Mouse (Mus musculus): ENCODE measurements at regions not wholly inside any gene's neighbourhood (a gene's known extent, or its start where the extent isn't known, plus 50 kb on each side); places are given as distances from the start of the nearest gene placed in this dataset.
A peak's percentile ranks its signal among the peaks of the same experiment; 100 is the strongest.

- 90% methylated on average over 5 of the region's 5 CpGs for WGBS
- Histone ChIP-seq H3K27me3 (ENCODE audit: control insufficient read depth, insufficient read depth, low read length) (no peaks in the 10 kb centered on the region), H3K9me3 (ENCODE audit: control insufficient read depth, low read length) (no peaks in the 10 kb centered on the region), H3K27ac (ENCODE audit: low read depth, low read length) (no peak overlapping the region), H3K9ac (ENCODE audit: low read length) (no peak overlapping the region), H3K4me2 (no peak overlapping the region), H3K4me3 (ENCODE audit: low read depth, low read length) (no peak overlapping the region), H3K4me1 (ENCODE audit: control insufficient read depth, insufficient read depth, low read length) (no peaks in the 10 kb centered on the region), H3K36me3 (ENCODE audit: control insufficient read depth, insufficient read depth, low read length) (no peaks in the 10 kb centered on the region)
- no peak for DNase-seq (ENCODE audit: low spot score, missing footprints)
- ATAC-seq (ENCODE audit: low FRiP score): no peak
These were observed 215.5 kb downstream of the Slc30a10 start for GRCm38 (mm10) chr1:185670029-185670741.

- ATAC-seq (ENCODE audit: low FRiP score): no peak
- Histone ChIP-seq H3K27ac (ENCODE audit: low read depth, low read length) (no peak overlapping the region), H3K4me3 (ENCODE audit: low read depth, low read length) (no peak overlapping the region), H3K4me1 (ENCODE audit: control insufficient read depth, insufficient read depth, low read length) (no peaks in the 10 kb centered on the region), H3K9me3 (ENCODE audit: control insufficient read depth, low read length) (no peaks in the 10 kb centered on the region), H3K36me3 (ENCODE audit: control insufficient read depth, insufficient read depth, low read length) (no peaks in the 10 kb centered on the region), H3K9ac (ENCODE audit: low read length) (no peak overlapping the region), H3K27me3 (ENCODE audit: control insufficient read depth, insufficient read depth, low read length) (no peaks in the 10 kb centered on the region), H3K4me2 (no peak overlapping the region)
- DNase-seq (ENCODE audit: low spot score, missing footprints): no peak
- WGBS: 64% methylated on average over 3 of the region's 3 CpGs
These were observed 218.3 kb downstream of the Slc30a10 start for GRCm38 (mm10) chr1:185672940-185673339.

GRCm38 (mm10) chr1:185675674-185676420, 221.2 kb downstream of the Slc30a10 start:
- no peak for DNase-seq (ENCODE audit: low spot score, missing footprints)
- no peak overlapping the region for H3K9ac ChIP-seq (ENCODE audit: low read length)
- H3K27ac ChIP-seq (ENCODE audit: low read depth, low read length): no peak overlapping the region
- H3K27me3 ChIP-seq (ENCODE audit: control insufficient read depth, insufficient read depth, low read length): no peaks in the 10 kb centered on the region
- no peak for ATAC-seq (ENCODE audit: low FRiP score)
- H3K4me1 ChIP-seq (ENCODE audit: control insufficient read depth, insufficient read depth, low read length): no peaks in the 10 kb centered on the region
- H3K4me3 ChIP-seq (ENCODE audit: low read depth, low read length): no peak overlapping the region
- H3K9me3 ChIP-seq (ENCODE audit: control insufficient read depth, low read length): no peaks in the 10 kb centered on the region
- 85% methylated on average over 11 of the region's 11 CpGs for WGBS
- no peak overlapping the region for H3K4me2 ChIP-seq
- no peaks in the 10 kb centered on the region for H3K36me3 ChIP-seq (ENCODE audit: control insufficient read depth, insufficient read depth, low read length)

- Histone ChIP-seq H3K27ac (ENCODE audit: low read depth, low read length) (no peak overlapping the region), H3K9ac (ENCODE audit: low read length) (no peak overlapping the region), H3K4me2 (no peak overlapping the region), H3K9me3 (ENCODE audit: control insufficient read depth, low read length) (no peaks in the 10 kb centered on the region), H3K4me1 (ENCODE audit: control insufficient read depth, insufficient read depth, low read length) (no peaks in the 10 kb centered on the region), H3K27me3 (ENCODE audit: control insufficient read depth, insufficient read depth, low read length) (no peaks in the 10 kb centered on the region), H3K4me3 (ENCODE audit: low read depth, low read length) (no peak overlapping the region), H3K36me3 (ENCODE audit: control insufficient read depth, insufficient read depth, low read length) (no peaks in the 10 kb centered on the region)
- WGBS: 46% methylated on average over 21 of the region's 21 CpGs
- ATAC-seq (ENCODE audit: low FRiP score) (peak; percentile 72), DNase-seq (ENCODE audit: low spot score, missing footprints) (peak; percentile 98)
These were observed 227.2 kb downstream of the Slc30a10 start for GRCm38 (mm10) chr1:185681610-185682457.

GRCm38 (mm10) chr1:185682458-185682750, 227.8 kb downstream of the Slc30a10 start:
- no peak overlapping the region for H3K27ac ChIP-seq (ENCODE audit: low read depth, low read length)
- H3K9ac ChIP-seq (ENCODE audit: low read length): no peak overlapping the region
- DNase-seq (ENCODE audit: low spot score, missing footprints): no peak
- H3K4me2 ChIP-seq: no peak overlapping the region
- H3K27me3 ChIP-seq (ENCODE audit: control insufficient read depth, insufficient read depth, low read length): no peaks in the 10 kb centered on the region
- WGBS: 67% methylated on average over 3 of the region's 3 CpGs
- no peak overlapping the region for H3K4me3 ChIP-seq (ENCODE audit: low read depth, low read length)
- no peaks in the 10 kb centered on the region for H3K36me3 ChIP-seq (ENCODE audit: control insufficient read depth, insufficient read depth, low read length)
- no peaks in the 10 kb centered on the region for H3K4me1 ChIP-seq (ENCODE audit: control insufficient read depth, insufficient read depth, low read length)
- no peak for ATAC-seq (ENCODE audit: low FRiP score)
- H3K9me3 ChIP-seq (ENCODE audit: control insufficient read depth, low read length): no peaks in the 10 kb centered on the region

GRCm38 (mm10) chr1:185684638-185685037, 230.0 kb downstream of the Slc30a10 start:
- Histone ChIP-seq H3K4me1 (ENCODE audit: control insufficient read depth, insufficient read depth, low read length) (no peaks in the 10 kb centered on the region), H3K9ac (ENCODE audit: low read length) (no peak overlapping the region), H3K9me3 (ENCODE audit: control insufficient read depth, low read length) (no peaks in the 10 kb centered on the region), H3K4me2 (no peak overlapping the region), H3K27me3 (ENCODE audit: control insufficient read depth, insufficient read depth, low read length) (no peaks in the 10 kb centered on the region), H3K36me3 (ENCODE audit: control insufficient read depth, insufficient read depth, low read length) (no peaks in the 10 kb centered on the region), H3K27ac (ENCODE audit: low read depth, low read length) (no peak overlapping the region), H3K4me3 (ENCODE audit: low read depth, low read length) (no peak overlapping the region)
- 78% methylated on average over 9 of the region's 9 CpGs for WGBS
- ATAC-seq (ENCODE audit: low FRiP score): no peak
- DNase-seq (ENCODE audit: low spot score, missing footprints): peak; percentile 86

GRCm38 (mm10) chr1:185688506-185688905, 233.9 kb downstream of the Slc30a10 start:
- no peak overlapping the region for H3K9ac ChIP-seq (ENCODE audit: low read length)
- H3K27me3 ChIP-seq (ENCODE audit: control insufficient read depth, insufficient read depth, low read length): no peaks in the 10 kb centered on the region
- WGBS: 87% methylated on average over 10 of the region's 10 CpGs
- no peaks in the 10 kb centered on the region for H3K36me3 ChIP-seq (ENCODE audit: control insufficient read depth, insufficient read depth, low read length)
- no peak overlapping the region for H3K4me2 ChIP-seq
- ATAC-seq (ENCODE audit: low FRiP score): no peak
- no peaks in the 10 kb centered on the region for H3K4me1 ChIP-seq (ENCODE audit: control insufficient read depth, insufficient read depth, low read length)
- H3K4me3 ChIP-seq (ENCODE audit: low read depth, low read length): no peak overlapping the region
- no peak overlapping the region for H3K27ac ChIP-seq (ENCODE audit: low read depth, low read length)
- peak; percentile 72 for DNase-seq (ENCODE audit: low spot score, missing footprints)
- H3K9me3 ChIP-seq (ENCODE audit: control insufficient read depth, low read length): no peaks in the 10 kb centered on the region

- Histone ChIP-seq H3K36me3 (ENCODE audit: control insufficient read depth, insufficient read depth, low read length) (no peaks in the 10 kb centered on the region), H3K27me3 (ENCODE audit: control insufficient read depth, insufficient read depth, low read length) (no peaks in the 10 kb centered on the region), H3K9ac (ENCODE audit: low read length) (no peak overlapping the region), H3K4me1 (ENCODE audit: control insufficient read depth, insufficient read depth, low read length) (no peaks in the 10 kb centered on the region), H3K9me3 (ENCODE audit: control insufficient read depth, low read length) (no peaks in the 10 kb centered on the region), H3K27ac (ENCODE audit: low read depth, low read length) (no peak overlapping the region), H3K4me3 (ENCODE audit: low read depth, low read length) (no peak overlapping the region), H3K4me2 (no peak overlapping the region)
- DNase-seq (ENCODE audit: low spot score, missing footprints) (no peak), ATAC-seq (ENCODE audit: low FRiP score) (no peak)
- 88% methylated on average over 2 of the region's 2 CpGs for WGBS
These were observed 240.7 kb downstream of the Slc30a10 start for GRCm38 (mm10) chr1:185695394-185695793.

GRCm38 (mm10) chr1:185699758-185700157, 245.1 kb downstream of the Slc30a10 start:
- Histone ChIP-seq H3K27me3 (ENCODE audit: control insufficient read depth, insufficient read depth, low read length) (no peaks in the 10 kb centered on the region), H3K4me2 (no peak overlapping the region), H3K9ac (ENCODE audit: low read length) (no peak overlapping the region), H3K4me1 (ENCODE audit: control insufficient read depth, insufficient read depth, low read length) (no peaks in the 10 kb centered on the region), H3K36me3 (ENCODE audit: control insufficient read depth, insufficient read depth, low read length) (no peaks in the 10 kb centered on the region), H3K9me3 (ENCODE audit: control insufficient read depth, low read length) (no peaks in the 10 kb centered on the region), H3K27ac (ENCODE audit: low read depth, low read length) (no peak overlapping the region), H3K4me3 (ENCODE audit: low read depth, low read length) (no peak overlapping the region)
- ATAC-seq (ENCODE audit: low FRiP score): no peak
- WGBS: 86% methylated on average over 6 of the region's 6 CpGs
- peak; percentile 82 for DNase-seq (ENCODE audit: low spot score, missing footprints)

Data from midbrain, embryonic 11.5 days (tissue).